Mouse (Mus musculus) bone marrow macrophage, adult 2 months (primary cell): ENCODE results near the gene Rell1. TPM values are rescaled to one million over a fixed set of nuclear protein-coding genes. Genes with fewer than 3 reads are reported as not detected.

Experiments
- H3K27ac ChIP-seq: 2 replicates; pipeline ENCODE4 v1.5.1; 2012; ENCODE audit warnings: low read depth, low read length; ENCODE audit not compliant: insufficient read depth
- H3K4me1 ChIP-seq: 2 replicates; pipeline ENCODE4 v1.6.1; 2012; ENCODE audit warnings: low read length; ENCODE audit not compliant: control insufficient read depth, insufficient read depth
- H3K4me3 ChIP-seq: 2 replicates; pipeline ENCODE4 v1.5.1; 2012; ENCODE audit warnings: mild to moderate bottlenecking, low read length, moderate library complexity; ENCODE audit not compliant: insufficient read depth
- CTCF ChIP-seq: IDR thresholded peaks from 2 replicates; pipeline ENCODE4 v1.5.1; 2012; ENCODE audit warnings: low read depth, mild to moderate bottlenecking, low read length, moderate library complexity
- POLR2A ChIP-seq: IDR thresholded peaks from 2 replicates; pipeline ENCODE4 v1.6.1; 2012; ENCODE audit warnings: mild to moderate bottlenecking, low read depth, low read length, borderline replicate concordance
- polyA plus RNA-seq: library from polyadenylated mRNA; stranded (reverse); fragments of >200 nt; gene quantifications from 2 replicates; pipeline ENCODE4 v1.2.4, GENCODE M21; 2012; ENCODE audit not compliant: missing spikeins, insufficient read depth, insufficient read length

The Rell1 gene
- polyA plus RNA-seq, 1 experiment = 63.3 TPM

GRCm38 (mm10) chr5:63970281-63970732 lies 1.6 kb upstream of the Rell1 start:
- TF ChIP-seq POLR2A = no peak
- TF ChIP-seq CTCF = no peak
- Histone ChIP-seq H3K4me1 (peaks cover 37% of the 10 kb centered on the region), H3K27ac (peak overlapping the region; percentile 66), H3K4me3 (0 out of 2 replicates have a peak overlapping the region, but pooled peaks have one; percentile 16)

- Histone ChIP-seq H3K27ac (peak overlapping the region; percentile 66), H3K4me3 (no peak overlapping the region; the same call in 1 of the 2 replicates), H3K4me1 (peaks cover 37% of the 10 kb centered on the region)
- TF ChIP-seq POLR2A (no peak), CTCF (no peak)
Observed at GRCm38 (mm10) chr5:63969476-63970112, 897 bp upstream of the Rell1 start.

GRCm38 (mm10) chr5:63967591-63968141 lies 1.0 kb downstream of the Rell1 start:
- H3K27ac ChIP-seq = peak overlapping the region; percentile 49
- peaks cover 37% of the 10 kb centered on the region for H3K4me1 ChIP-seq
- H3K4me3 ChIP-seq = peak overlapping the region; percentile 78
- no peak for TF ChIP-seq POLR2A
- no peak for TF ChIP-seq CTCF

GRCm38 (mm10) chr5:63966379-63966778 lies 2.3 kb downstream of the Rell1 start:
- peaks cover 46% of the 10 kb centered on the region for H3K4me1 ChIP-seq
- no peak overlapping the region for H3K4me3 ChIP-seq
- no peak overlapping the region for H3K27ac ChIP-seq
- no peak for TF ChIP-seq POLR2A
- no peak for TF ChIP-seq CTCF

- peaks cover 42% of the 10 kb centered on the region for H3K4me1 ChIP-seq
- H3K4me3 ChIP-seq = no peak overlapping the region
- TF ChIP-seq CTCF = no peak
- no peak for TF ChIP-seq POLR2A
- no peak overlapping the region for H3K27ac ChIP-seq
Observed at GRCm38 (mm10) chr5:63965946-63966345, 2.8 kb downstream of the Rell1 start.

DNA sequence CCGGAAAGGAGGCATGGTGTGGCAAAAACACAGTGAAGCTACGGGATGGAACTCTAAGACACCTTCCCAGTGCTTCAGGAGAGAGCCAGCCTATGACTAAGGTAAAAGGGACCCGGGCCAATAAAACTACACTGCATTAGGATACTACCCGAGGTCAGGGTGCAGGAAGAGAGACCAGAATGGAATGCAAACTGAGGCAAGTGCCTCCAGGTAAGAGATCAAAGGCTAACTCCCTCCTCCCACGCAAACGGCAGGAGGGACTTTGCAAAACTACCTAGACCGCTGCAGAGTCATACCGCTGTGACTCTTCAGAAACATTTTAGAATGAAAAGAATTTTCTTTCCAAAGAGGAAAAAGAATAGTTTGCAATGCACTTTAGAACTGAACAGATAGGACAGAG lies 4.1 kb downstream of the Rell1 start:
- Histone ChIP-seq H3K27ac (no peak overlapping the region), H3K4me1 (peaks cover 29% of the 10 kb centered on the region), H3K4me3 (no peak overlapping the region)
- no peak for TF ChIP-seq POLR2A
- TF ChIP-seq CTCF = no peak

DNA sequence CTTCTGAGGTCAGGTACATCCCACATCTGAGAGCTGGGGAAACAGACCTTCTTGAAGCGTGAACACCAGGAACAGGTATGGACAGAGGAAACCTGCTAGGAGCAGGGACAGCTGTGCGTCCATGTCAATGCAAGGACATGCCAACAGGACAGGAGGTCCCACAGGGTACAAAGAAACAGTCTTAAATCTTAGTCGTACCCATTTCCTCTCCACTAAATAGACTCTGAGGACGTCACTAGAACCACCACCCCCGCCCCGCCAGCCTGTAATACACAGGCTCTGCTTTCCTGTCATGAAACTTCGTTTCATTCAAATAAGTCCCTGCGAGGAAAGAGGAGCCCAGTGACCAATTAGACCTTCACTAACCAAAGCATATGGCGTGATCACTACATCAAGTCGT lies 7.0 kb downstream of the Rell1 start:
- TF ChIP-seq CTCF (no peak), POLR2A (no peak)
- Histone ChIP-seq H3K4me1 (peaks cover 18% of the 10 kb centered on the region), H3K27ac (no peak overlapping the region), H3K4me3 (no peak overlapping the region)

DNA sequence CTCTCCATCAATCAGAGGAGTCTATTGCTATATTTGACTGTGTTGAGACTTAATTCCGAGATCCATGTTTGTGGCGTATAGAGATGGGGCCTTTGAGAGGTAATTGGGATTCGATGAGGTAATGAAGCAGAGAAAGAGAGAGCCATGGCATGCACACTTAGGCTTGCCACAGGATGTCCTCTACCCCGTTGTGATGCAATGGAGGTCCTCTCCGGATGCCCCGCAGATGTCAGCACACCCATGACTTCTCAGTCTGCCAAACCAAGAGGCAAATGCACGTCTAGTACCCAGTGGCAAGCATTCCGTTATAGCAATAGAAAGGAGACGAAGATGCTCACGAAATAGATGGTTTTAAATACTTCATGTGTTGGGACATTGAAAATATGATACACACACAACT lies 8.1 kb downstream of the Rell1 start:
- TF ChIP-seq POLR2A (no peak), CTCF (no peak)
- Histone ChIP-seq H3K4me1 (peaks cover 12% of the 10 kb centered on the region), H3K4me3 (no peak overlapping the region), H3K27ac (no peak overlapping the region)

DNA sequence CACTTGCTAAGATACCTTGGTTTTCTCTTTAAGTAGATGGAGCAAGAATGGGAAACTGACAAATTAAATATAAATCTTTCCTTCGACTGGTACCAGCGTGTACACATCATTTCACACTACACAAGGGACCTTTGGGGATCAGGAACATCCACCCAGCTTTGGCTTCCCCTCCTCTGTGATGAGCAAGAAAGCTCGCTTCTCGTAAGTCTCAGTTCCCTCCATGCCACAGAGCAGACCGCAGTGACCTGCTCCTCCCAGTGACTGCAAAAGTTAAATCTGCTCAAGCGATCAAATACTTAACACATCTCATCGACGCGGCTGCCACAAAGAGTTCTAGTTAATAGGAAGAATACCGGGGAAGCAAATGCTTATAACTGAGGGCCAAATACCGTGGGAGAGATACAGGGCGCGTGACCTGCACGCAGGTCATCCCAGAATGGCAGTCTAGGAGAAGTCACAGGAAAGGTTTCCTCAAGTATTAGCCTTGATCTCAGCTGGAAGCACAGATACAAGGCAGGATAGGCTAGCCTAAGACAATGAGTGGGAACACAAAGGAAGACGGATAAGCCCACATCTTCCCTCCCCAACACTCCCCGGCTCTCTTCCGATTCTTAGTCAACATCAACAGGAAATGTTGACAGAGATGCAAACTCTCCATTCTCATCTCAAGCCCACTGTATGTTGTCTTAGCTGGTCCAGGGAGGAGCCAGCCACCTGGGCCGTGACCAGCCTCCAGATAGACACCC lies 9.6 kb downstream of the Rell1 start:
- no peak overlapping the region for H3K27ac ChIP-seq
- no peak overlapping the region for H3K4me3 ChIP-seq
- TF ChIP-seq CTCF = no peak
- TF ChIP-seq POLR2A = no peak
- peaks cover 10% of the 10 kb centered on the region for H3K4me1 ChIP-seq

GRCm38 (mm10) chr5:63957607-63958006 lies 11.1 kb downstream of the Rell1 start:
- H3K4me1 ChIP-seq = peaks cover 12% of the 10 kb centered on the region
- H3K27ac ChIP-seq = no peak overlapping the region
- TF ChIP-seq CTCF (no peak), POLR2A (no peak)
- no peak overlapping the region for H3K4me3 ChIP-seq
